Mouse (Mus musculus) E14TG2a.4 (cell line): ENCODE data around the gene Trim11.

Source experiments
- CTCF ChIP-seq: conservative IDR thresholded peaks from 2 replicates; pipeline ENCODE4 v1.5.1; 2014; ENCODE audit warnings: low read length
- NANOG ChIP-seq: IDR thresholded peaks from 2 replicates; pipeline ENCODE4 v1.6.1; 2014; ENCODE audit warnings: borderline replicate concordance, low read length, mixed read lengths
- POU5F1 ChIP-seq: IDR thresholded peaks from 2 replicates; pipeline ENCODE4 v1.6.1; 2014; ENCODE audit warnings: low read length, borderline replicate concordance

GRCm38 (mm10) chr11:58967346-58967745 is 10.5 kb upstream of the Trim11 start:
- peak; percentile 43 for TF ChIP-seq CTCF
- TF ChIP-seq POU5F1: no peak
- TF ChIP-seq NANOG: no peak
